ENCODE assay signal across 7 mouse cellular contexts in genomic region chr11:57929506-57929905, GRCm38 (mm10).
DNase-seq lines count a peak whose midpoint lies in the region; ATAC-seq and TF ChIP-seq lines count a peak whose summit lies in the region.

No protein-coding gene starts in this region.

- no peaks in the 10 kb centered on the region for H3K9me3 ChIP-seq in lung, postnatal 0 days (ENCODE audit: low read length)
- no peaks in the 10 kb centered on the region for H3K9me3 ChIP-seq in forebrain, embryonic 13.5 days (replicated peaks)
- H3K9me3 ChIP-seq in limb, embryonic 11.5 days (ENCODE audit: control insufficient read depth, low read length): no peaks in the 10 kb centered on the region
- H3K9me3 ChIP-seq in stomach, postnatal 0 days (ENCODE audit: control insufficient read depth, low read length): no peaks in the 10 kb centered on the region

- H3K36me3 ChIP-seq in lung, postnatal 0 days (ENCODE audit: insufficient read depth, low read length): no peaks in the 10 kb centered on the region
- H3K36me3 ChIP-seq in forebrain, embryonic 13.5 days (ENCODE audit: poor library complexity, severe bottlenecking): no peaks in the 10 kb centered on the region
- H3K36me3 ChIP-seq in limb, embryonic 11.5 days (ENCODE audit: control insufficient read depth, insufficient read depth, low read length): no peaks in the 10 kb centered on the region
- no peaks in the 10 kb centered on the region for H3K36me3 ChIP-seq in stomach, postnatal 0 days (ENCODE audit: control insufficient read depth, insufficient read depth, low read length)

- 0 out of 2 replicates have a peak, but pooled peaks cover 4% of the 10 kb centered on the region for H3K27me3 ChIP-seq in lung, postnatal 0 days (replicated peaks; ENCODE audit: insufficient read depth, low read length)
- no peaks in the 10 kb centered on the region; the same call in 1 of the 2 replicates for H3K27me3 ChIP-seq in forebrain, embryonic 13.5 days
- peaks cover 3% of the 10 kb centered on the region; the same call in 1 of the 2 replicates for H3K27me3 ChIP-seq in limb, embryonic 11.5 days (ENCODE audit: control insufficient read depth, insufficient read depth, low read length)
- H3K27me3 ChIP-seq in stomach, postnatal 0 days (ENCODE audit: control insufficient read depth, insufficient read depth, low read length): no peaks in the 10 kb centered on the region

- no peak overlapping the region for H3K9ac ChIP-seq in lung, postnatal 0 days (replicated peaks; ENCODE audit: low read depth)
- H3K9ac ChIP-seq in forebrain, embryonic 13.5 days: peak overlapping the region; percentile 21; the same call in 1 of the 2 replicates
- no peak overlapping the region; the same call in none of the 2 replicates for H3K9ac ChIP-seq in limb, embryonic 11.5 days (ENCODE audit: low read length)
- H3K9ac ChIP-seq in stomach, postnatal 0 days (ENCODE audit: low read length): 0 out of 2 replicates have a peak overlapping the region, but pooled peaks have one; percentile 27

- no peak overlapping the region for H3K27ac ChIP-seq in lung, postnatal 0 days (ENCODE audit: low read length)
- H3K27ac ChIP-seq in forebrain, embryonic 13.5 days: no peak overlapping the region
- no peak overlapping the region for H3K27ac ChIP-seq in limb, embryonic 11.5 days (replicated peaks; ENCODE audit: low read depth, low read length)
- H3K27ac ChIP-seq in stomach, postnatal 0 days (replicated peaks): no peak overlapping the region

- DNase-seq in lung, postnatal 10 days: peak; percentile 12
- no peak for DNase-seq in lung, postnatal 0 days (ENCODE audit: low spot score)
- DNase-seq in limb, embryonic 11.5 days (ENCODE audit: low spot score): peak; percentile 63
- DNase-seq in stomach, postnatal 0 days (ENCODE audit: low spot score): no peak
- no peak for DNase-seq in left cerebral cortex, postnatal 25 days (ENCODE audit: low spot score in 2 of 2)
- no peak for DNase-seq in urinary bladder, postnatal 25 days (ENCODE audit: low spot score)

- no peak for TF ChIP-seq EP300 in lung, postnatal 0 days (IDR thresholded peaks at IDR 0.05)
- no peak for TF ChIP-seq EP300 in stomach, postnatal 0 days (optimal IDR thresholded peaks at IDR 0.05)

- intact Hi-C loops in left cerebral cortex, postnatal 25 days (cut with DNase I): no loop called here

- no peaks in the 10 kb centered on the region; the same call in 1 of the 2 replicates for H3K4me1 ChIP-seq in lung, postnatal 0 days (ENCODE audit: insufficient read depth, low read depth, low read length)
- peaks cover 7% of the 10 kb centered on the region; the same call in 1 of the 2 replicates for H3K4me1 ChIP-seq in forebrain, embryonic 13.5 days
- no peaks in the 10 kb centered on the region for H3K4me1 ChIP-seq in limb, embryonic 11.5 days (ENCODE audit: control insufficient read depth, insufficient read depth, low read length)
- H3K4me1 ChIP-seq in stomach, postnatal 0 days (replicated peaks; ENCODE audit: control insufficient read depth, insufficient read depth): 0 out of 2 replicates have a peak, but pooled peaks cover 2% of the 10 kb centered on the region

- no peak overlapping the region for H3K4me3 ChIP-seq in lung, postnatal 0 days (ENCODE audit: low read depth, low read length)
- H3K4me3 ChIP-seq in forebrain, embryonic 13.5 days: no peak overlapping the region
- H3K4me3 ChIP-seq in limb, embryonic 11.5 days (ENCODE audit: low read depth, low read length): no peak overlapping the region
- H3K4me3 ChIP-seq in stomach, postnatal 0 days (ENCODE audit: low read depth, low read length): no peak overlapping the region

- no peak for ATAC-seq in lung, postnatal 0 days
- ATAC-seq in forebrain, embryonic 13.5 days: no peak
- ATAC-seq in limb, embryonic 11.5 days (ENCODE audit: insufficient number of reproducible peaks, low FRiP score, low TSS enrichment, low read depth): no peak
- ATAC-seq in stomach, postnatal 0 days (ENCODE audit: low FRiP score, low TSS enrichment): 0 out of 2 replicates have a peak, but pooled peaks have one; percentile 21

- H3K4me2 ChIP-seq in lung, postnatal 0 days (replicated peaks; ENCODE audit: low read depth, low read length): no peak overlapping the region
- H3K4me2 ChIP-seq in forebrain, embryonic 13.5 days: peak overlapping the region; percentile 12
- peak overlapping the region; percentile 28 for H3K4me2 ChIP-seq in limb, embryonic 11.5 days (ENCODE audit: low read depth, severe bottlenecking)
- H3K4me2 ChIP-seq in stomach, postnatal 0 days (replicated peaks; ENCODE audit: low read depth): peak overlapping the region; percentile 17; the same call in 1 of the 2 replicates

- 6% methylated on average over 18 of the region's 18 CpGs for WGBS in lung, postnatal 0 days
- 9% methylated on average over 18 of the region's 18 CpGs for WGBS in forebrain, embryonic 13.5 days
- WGBS in limb, embryonic 11.5 days: 2% methylated on average over 18 of the region's 18 CpGs
- WGBS in stomach, postnatal 0 days: 4% methylated on average over 18 of the region's 18 CpGs

- no peak for TF ChIP-seq CTCF in lung, postnatal 0 days (IDR thresholded peaks at IDR 0.05)
- TF ChIP-seq CTCF in stomach, postnatal 0 days (IDR thresholded peaks at IDR 0.05; ENCODE audit: low read depth): no peak

Comparison
In these comparisons a context has a peak if more than half of its experiments do, and no peak if none do; other contexts are left out.
1. DNase-seq: peak in lung, postnatal 10 days (single experiment) and limb, embryonic 11.5 days (single experiment); none in lung, postnatal 0 days (single experiment), stomach, postnatal 0 days (single experiment), left cerebral cortex, postnatal 25 days (0 of 2) and urinary bladder, postnatal 25 days (single experiment).
2. H3K9ac ChIP-seq: peak in forebrain, embryonic 13.5 days (single experiment) and stomach, postnatal 0 days (single experiment); none in lung, postnatal 0 days (single experiment) and limb, embryonic 11.5 days (single experiment).